Mouse (Mus musculus): ENCODE measurements around the gene Slc9a9. TPM values are rescaled to one million over a fixed set of nuclear protein-coding genes. Genes with fewer than 3 reads are reported as not detected.

Gene Slc9a9
- polyA plus RNA-seq, 1 experiment = 0.69 TPM

DNA sequence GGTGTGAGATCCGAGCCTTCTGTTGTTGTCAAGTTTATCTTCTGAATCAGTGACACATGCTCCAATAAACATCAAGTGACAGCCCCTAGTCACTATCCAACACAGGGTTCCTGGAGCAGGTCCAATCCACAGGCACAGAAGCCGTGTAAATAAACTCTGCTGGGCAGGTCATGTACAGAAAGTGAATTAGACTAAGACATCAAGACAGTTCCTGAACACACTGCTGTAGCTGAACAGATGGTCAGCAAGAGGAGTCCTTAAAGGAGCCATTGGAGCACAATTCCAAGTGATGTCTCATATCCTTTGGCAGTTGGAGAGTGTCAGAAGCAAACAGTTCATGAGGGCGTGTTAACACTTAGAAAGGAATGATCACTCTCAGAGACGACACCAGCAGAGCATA lies 103.6 kb downstream of the Slc9a9 start:
- no peak for TF ChIP-seq GATA1 (IDR thresholded peaks at IDR 0.05; ENCODE audit: borderline replicate concordance, low read length)
- no peak for TF ChIP-seq FLI1 (IDR thresholded peaks at IDR 0.05; ENCODE audit: low read length)
- no peak overlapping the region for H3K4me3 ChIP-seq (replicated peaks)
- H3K27me3 ChIP-seq (replicated peaks) = no peaks in the 10 kb centered on the region
- no peaks in the 10 kb centered on the region for H3K9me3 ChIP-seq
- no peaks in the 10 kb centered on the region for H3K4me1 ChIP-seq
- H3K36me3 ChIP-seq (replicated peaks; ENCODE audit: low read length) = no peaks in the 10 kb centered on the region

GRCm38 (mm10) chr9:94788261-94788660 lies 118.6 kb downstream of the Slc9a9 start:
- Histone ChIP-seq H3K27me3 (replicated peaks) (no peaks in the 10 kb centered on the region), H3K36me3 (replicated peaks; ENCODE audit: low read length) (no peaks in the 10 kb centered on the region), H3K9me3 (no peaks in the 10 kb centered on the region), H3K4me1 (no peaks in the 10 kb centered on the region), H3K4me3 (replicated peaks) (no peak overlapping the region)
- no peak for TF ChIP-seq GATA1 (IDR thresholded peaks at IDR 0.05; ENCODE audit: borderline replicate concordance, low read length)
- TF ChIP-seq FLI1 (IDR thresholded peaks at IDR 0.05; ENCODE audit: low read length) = no peak

GRCm38 (mm10) chr9:94790966-94791365 lies 121.3 kb downstream of the Slc9a9 start:
- Histone ChIP-seq H3K4me3 (replicated peaks) (no peak overlapping the region), H3K4me1 (no peaks in the 10 kb centered on the region), H3K36me3 (replicated peaks; ENCODE audit: low read length) (no peaks in the 10 kb centered on the region), H3K27me3 (replicated peaks) (peaks cover 2% of the 10 kb centered on the region), H3K9me3 (no peaks in the 10 kb centered on the region)
- TF ChIP-seq FLI1 (IDR thresholded peaks at IDR 0.05; ENCODE audit: low read length) (no peak), GATA1 (IDR thresholded peaks at IDR 0.05; ENCODE audit: borderline replicate concordance, low read length) (no peak)

DNA sequence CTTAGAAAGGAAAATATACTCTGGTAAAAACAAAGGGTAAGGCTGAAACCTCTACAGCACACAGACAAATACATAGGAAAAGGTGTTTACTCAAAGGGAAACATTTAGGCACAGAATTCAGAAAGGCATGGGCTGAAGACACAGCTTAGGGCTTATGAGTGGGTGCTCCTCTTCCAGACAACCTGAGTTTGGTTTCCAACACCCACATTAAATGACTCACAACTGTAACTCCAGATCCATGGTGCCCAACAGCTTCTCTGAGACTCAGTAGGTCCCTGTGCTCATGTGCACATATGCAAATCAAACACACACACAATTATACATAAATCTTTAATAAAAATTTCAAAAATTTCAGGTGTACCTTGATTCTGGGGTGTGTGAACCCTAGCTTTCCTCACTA lies 133.4 kb downstream of the Slc9a9 start:
- no peaks in the 10 kb centered on the region for H3K27me3 ChIP-seq (replicated peaks)
- H3K4me3 ChIP-seq (replicated peaks) = no peak overlapping the region
- no peaks in the 10 kb centered on the region for H3K36me3 ChIP-seq (replicated peaks; ENCODE audit: low read length)
- no peak for TF ChIP-seq FLI1 (IDR thresholded peaks at IDR 0.05; ENCODE audit: low read length)
- TF ChIP-seq GATA1 (IDR thresholded peaks at IDR 0.05; ENCODE audit: borderline replicate concordance, low read length) = no peak
- no peaks in the 10 kb centered on the region for H3K9me3 ChIP-seq
- H3K4me1 ChIP-seq = no peaks in the 10 kb centered on the region

DNA sequence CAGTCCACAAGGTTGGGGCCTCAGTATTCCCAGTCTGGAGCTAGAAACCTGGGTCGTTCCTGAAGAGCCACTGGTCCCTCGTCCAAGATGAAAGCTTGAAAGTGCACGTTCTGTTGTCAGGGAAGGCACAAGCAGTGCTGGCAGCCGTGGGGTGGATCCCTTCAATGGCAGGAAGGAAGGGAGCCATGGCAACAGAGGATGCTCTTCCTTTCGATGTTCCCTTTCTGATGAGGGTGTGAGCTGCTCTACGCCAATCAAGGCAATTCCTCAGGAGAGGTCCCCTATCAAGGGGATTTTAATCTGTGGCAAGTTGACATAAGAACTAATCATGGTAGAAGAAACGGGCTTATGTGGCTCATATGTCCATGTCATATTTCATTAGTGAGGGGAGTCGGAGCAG lies 135.8 kb downstream of the Slc9a9 start:
- TF ChIP-seq FLI1 (IDR thresholded peaks at IDR 0.05; ENCODE audit: low read length) (no peak), GATA1 (IDR thresholded peaks at IDR 0.05; ENCODE audit: borderline replicate concordance, low read length) (no peak)
- no peaks in the 10 kb centered on the region for H3K27me3 ChIP-seq (replicated peaks)
- H3K4me3 ChIP-seq (replicated peaks) = no peak overlapping the region
- no peaks in the 10 kb centered on the region for H3K4me1 ChIP-seq
- no peaks in the 10 kb centered on the region for H3K36me3 ChIP-seq (replicated peaks; ENCODE audit: low read length)
- H3K9me3 ChIP-seq = no peaks in the 10 kb centered on the region

GRCm38 (mm10) chr9:94815518-94815917 lies 145.8 kb downstream of the Slc9a9 start:
- Histone ChIP-seq H3K9me3 (no peaks in the 10 kb centered on the region), H3K36me3 (replicated peaks; ENCODE audit: low read length) (no peaks in the 10 kb centered on the region), H3K4me1 (no peaks in the 10 kb centered on the region), H3K4me3 (replicated peaks) (no peak overlapping the region), H3K27me3 (replicated peaks) (no peaks in the 10 kb centered on the region)
- TF ChIP-seq FLI1 (IDR thresholded peaks at IDR 0.05; ENCODE audit: low read length) (no peak), GATA1 (IDR thresholded peaks at IDR 0.05; ENCODE audit: borderline replicate concordance, low read length) (no peak)

DNA sequence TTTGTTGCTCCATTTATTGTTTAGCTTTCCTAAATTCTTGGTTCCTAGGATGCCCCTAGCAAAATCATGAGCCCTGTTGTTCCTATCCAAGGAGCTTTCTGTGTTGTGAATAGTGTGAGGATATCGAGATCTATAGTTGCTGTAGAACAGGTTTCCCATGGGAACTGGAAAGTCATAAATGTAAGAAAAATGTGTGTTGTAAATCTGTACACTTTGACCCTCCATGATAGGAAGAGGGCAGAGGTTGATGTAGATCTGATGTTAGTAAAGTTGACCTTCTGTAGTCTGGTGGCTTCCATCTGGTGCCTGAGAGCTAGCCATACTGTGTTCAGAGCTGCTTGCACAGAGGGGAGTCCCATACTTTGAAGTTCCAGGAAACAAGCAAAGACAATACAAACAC lies 151.6 kb downstream of the Slc9a9 start:
- no peaks in the 10 kb centered on the region for H3K4me1 ChIP-seq
- H3K9me3 ChIP-seq = no peaks in the 10 kb centered on the region
- H3K4me3 ChIP-seq (replicated peaks) = no peak overlapping the region
- no peaks in the 10 kb centered on the region for H3K36me3 ChIP-seq (replicated peaks; ENCODE audit: low read length)
- TF ChIP-seq FLI1 (IDR thresholded peaks at IDR 0.05; ENCODE audit: low read length) = no peak
- TF ChIP-seq GATA1 (IDR thresholded peaks at IDR 0.05; ENCODE audit: borderline replicate concordance, low read length) = no peak
- H3K27me3 ChIP-seq (replicated peaks) = no peaks in the 10 kb centered on the region

- TF ChIP-seq GATA1 (IDR thresholded peaks at IDR 0.05; ENCODE audit: borderline replicate concordance, low read length) (no peak), FLI1 (IDR thresholded peaks at IDR 0.05; ENCODE audit: low read length) (no peak)
- Histone ChIP-seq H3K4me1 (peaks cover 5% of the 10 kb centered on the region; the same call in 1 of the 2 replicates), H3K36me3 (replicated peaks; ENCODE audit: low read length) (no peaks in the 10 kb centered on the region)
Observed at GRCm38 (mm10) chr9:94833836-94834235, 164.1 kb downstream of the Slc9a9 start.

GRCm38 (mm10) chr9:94837384-94837783 lies 167.7 kb downstream of the Slc9a9 start:
- TF ChIP-seq GATA1 (IDR thresholded peaks at IDR 0.05; ENCODE audit: borderline replicate concordance, low read length) (no peak), FLI1 (IDR thresholded peaks at IDR 0.05; ENCODE audit: low read length) (no peak)
- H3K9me3 ChIP-seq = no peaks in the 10 kb centered on the region; the same call in 1 of the 2 replicates
- H3K4me1 ChIP-seq = peaks cover 5% of the 10 kb centered on the region; the same call in 1 of the 2 replicates
- no peaks in the 10 kb centered on the region for H3K27me3 ChIP-seq (replicated peaks)
- H3K4me3 ChIP-seq (replicated peaks) = no peak overlapping the region
- no peaks in the 10 kb centered on the region for H3K36me3 ChIP-seq (replicated peaks; ENCODE audit: low read length)

More at GRCm38 (mm10) chr9:94833836-94834235, 164.1 kb downstream of the Slc9a9 start:
- no peaks in the 10 kb centered on the region for H3K27me3 ChIP-seq (replicated peaks)
- H3K4me3 ChIP-seq (replicated peaks) = no peak overlapping the region
- peaks cover 3% of the 10 kb centered on the region; the same call in 1 of the 2 replicates for H3K9me3 ChIP-seq

DNA sequence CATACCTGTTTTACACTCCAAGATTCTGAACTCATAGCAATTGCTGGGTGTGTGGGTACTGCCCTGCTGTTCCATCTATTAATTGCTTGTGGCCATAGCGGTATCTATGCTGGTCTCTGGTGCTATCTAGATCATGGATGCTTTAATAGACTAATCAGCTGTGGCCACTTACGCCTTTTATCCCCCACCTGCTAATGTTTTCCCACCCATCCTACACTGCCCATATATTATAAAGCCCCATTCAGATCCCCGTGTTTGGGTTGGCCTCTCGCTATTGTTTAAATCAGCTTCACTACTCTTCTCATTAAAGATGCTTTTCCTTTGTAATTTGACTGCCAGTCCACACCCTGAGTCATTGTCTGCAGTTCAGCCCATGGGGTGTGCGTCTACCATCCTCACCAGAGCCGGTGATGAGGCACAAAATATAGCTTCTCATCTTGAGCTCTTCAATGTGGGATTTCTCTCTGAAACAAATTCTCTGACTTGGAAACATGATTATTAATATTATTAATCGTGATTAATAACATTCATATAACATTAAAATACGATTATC lies 168.8 kb downstream of the Slc9a9 start:
- no peaks in the 10 kb centered on the region for H3K27me3 ChIP-seq (replicated peaks)
- TF ChIP-seq GATA1 (IDR thresholded peaks at IDR 0.05; ENCODE audit: borderline replicate concordance, low read length) (no peak), FLI1 (IDR thresholded peaks at IDR 0.05; ENCODE audit: low read length) (no peak)
- no peaks in the 10 kb centered on the region for H3K36me3 ChIP-seq (replicated peaks; ENCODE audit: low read length)
- peaks cover 5% of the 10 kb centered on the region; the same call in 1 of the 2 replicates for H3K4me1 ChIP-seq
- H3K4me3 ChIP-seq (replicated peaks) = no peak overlapping the region
- no peaks in the 10 kb centered on the region; the same call in 1 of the 2 replicates for H3K9me3 ChIP-seq

Measured in megakaryocyte, embryonic 14.5 days (primary cell).